Mouse (Mus musculus): Measurements from ENCODE around the gene Slc38a1.
"Not testable (repeated sequence)": the region's sequence is repeated elsewhere in the genome, so short reads cannot be mapped to it uniquely, and the experiment has no call there.

GRCm38 (mm10) chr15:96625012-96625411 lies 17.7 kb downstream of the Slc38a1 start:
- TF ChIP-seq CTCF (IDR thresholded peaks at IDR 0.05; ENCODE audit: borderline replicate concordance, control insufficient read depth, extremely low read depth, insufficient read depth, low read length, poor library complexity); POLR2A (IDR thresholded peaks at IDR 0.05; ENCODE audit: control insufficient read depth, extremely low read depth, insufficient read depth, low read length, poor library complexity): not testable (repeated sequence)

Measured in thymus, adult 2 months (tissue).